Comparison of ENCODE assay signal across 8 mouse cellular contexts in the genomic region with DNA sequence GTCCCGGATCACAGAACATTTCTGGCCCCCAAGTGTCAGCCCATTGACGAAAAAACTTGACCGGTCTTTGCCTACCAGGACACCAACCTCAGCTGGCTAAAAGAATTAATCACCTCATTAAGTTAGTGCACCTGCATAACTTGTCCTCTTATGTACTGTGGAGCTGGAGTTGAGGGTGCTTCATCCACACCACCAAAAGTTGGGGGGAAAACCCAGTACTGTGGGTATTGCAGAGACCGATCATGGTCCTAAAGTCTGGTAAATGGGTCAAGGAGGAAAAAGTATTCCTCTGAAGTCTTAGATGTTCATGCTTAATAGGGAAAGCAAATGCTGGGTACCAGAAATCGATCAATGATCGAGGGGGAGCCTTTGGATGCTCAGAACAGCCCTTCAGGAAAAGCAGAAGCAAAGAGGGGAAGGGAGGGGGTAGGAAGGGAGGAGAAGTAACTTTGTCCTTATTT. TPM values are rescaled to one million over a fixed set of nuclear protein-coding genes. Genes with fewer than 3 reads are reported as not detected.
DNase-seq lines count a peak whose midpoint lies in the region; ATAC-seq and TF ChIP-seq lines count a peak whose summit lies in the region.

No protein-coding gene starts in this region.

- no peaks in the 10 kb centered on the region for H3K27me3 ChIP-seq in heart, adult 2 months (ENCODE audit: control insufficient read depth, insufficient read depth, low read length)
- H3K27me3 ChIP-seq in hindbrain, embryonic 11.5 days (ENCODE audit: control insufficient read depth, insufficient read depth, low read length), result no peaks in the 10 kb centered on the region
- no peaks in the 10 kb centered on the region for H3K27me3 ChIP-seq in megakaryocyte, embryonic 14.5 days (replicated peaks)

- H3K9me3 ChIP-seq in ES-E14 (ENCODE audit: control insufficient read depth, insufficient read depth, low read depth, low read length), result no peaks in the 10 kb centered on the region
- H3K9me3 ChIP-seq in hindbrain, embryonic 11.5 days (ENCODE audit: control insufficient read depth, low read length), result no peaks in the 10 kb centered on the region
- no peaks in the 10 kb centered on the region for H3K9me3 ChIP-seq in megakaryocyte, embryonic 14.5 days

- DNase-seq in heart, adult 2 months, result peak in 1 of 2 experiments; percentile 4
- DNase-seq in heart, adult 18-20 months, result no peak
- no peak for DNase-seq in ES-E14 (ENCODE audit: low read depth, low spot score)
- DNase-seq in hindbrain, embryonic 11.5 days (ENCODE audit: low spot score), result no peak
- DNase-seq in adrenal gland, postnatal 10 days, result no peak
- no peak for DNase-seq in adrenal gland, postnatal 4 days (ENCODE audit: low spot score in 2 of 2)

- WGBS in heart, adult 2 months, result 17% methylated on average over 6 of the region's 6 CpGs
- 63% methylated on average over 6 of the region's 6 CpGs for WGBS in hindbrain, embryonic 11.5 days

- intact Hi-C loops in heart, adult 2 months (cut with DNase I), result no loop called here

- H3K4me3 ChIP-seq in heart, adult 2 months, result peak overlapping the region; percentile 100
- H3K4me3 ChIP-seq in ES-E14 (ENCODE audit: insufficient read depth in 1 of 2, low read depth in 1 of 2, low read length in 2 of 2, poor library complexity in 1 of 2, severe bottlenecking in 1 of 2), result peak overlapping the region; percentile 89 to 98
- H3K4me3 ChIP-seq in hindbrain, embryonic 11.5 days (ENCODE audit: low read depth, low read length), result peak overlapping the region; percentile 99
- H3K4me3 ChIP-seq in megakaryocyte, embryonic 14.5 days (replicated peaks), result peak overlapping the region; percentile 100

- H3K4me1 ChIP-seq in heart, adult 2 months (ENCODE audit: control insufficient read depth, insufficient read depth, low read length), result peaks cover 5% of the 10 kb centered on the region
- H3K4me1 ChIP-seq in ES-E14 (ENCODE audit: control insufficient read depth in 2 of 2, insufficient read depth in 2 of 2, low read length in 2 of 2, poor library complexity in 1 of 2), result peaks cover 5 to 15% of the 10 kb centered on the region in 2 experiments; a peak in 3 of 4 replicates
- peaks cover 17% of the 10 kb centered on the region for H3K4me1 ChIP-seq in hindbrain, embryonic 11.5 days (replicated peaks; ENCODE audit: control insufficient read depth, insufficient read depth, low read length)
- peaks cover 73% of the 10 kb centered on the region for H3K4me1 ChIP-seq in megakaryocyte, embryonic 14.5 days

- no peak for ATAC-seq in hindbrain, embryonic 11.5 days (ENCODE audit: low FRiP score)
- ATAC-seq in cerebellum, adult (ENCODE audit: insufficient number of reproducible peaks, low FRiP score, low TSS enrichment), result no peak

- peak overlapping the region; percentile 15; the same call in 1 of the 2 replicates for H3K9ac ChIP-seq in heart, adult 2 months (ENCODE audit: low read depth, low read length)
- peak overlapping the region; percentile 99; the same call in 1 of the 2 replicates for H3K9ac ChIP-seq in ES-E14 (ENCODE audit: insufficient read depth, low read depth, low read length, poor library complexity, severe bottlenecking)
- peak overlapping the region; percentile 97 for H3K9ac ChIP-seq in hindbrain, embryonic 11.5 days (ENCODE audit: low read depth, low read length)

- peak overlapping the region; percentile 99 for H3K27ac ChIP-seq in heart, adult 2 months
- H3K27ac ChIP-seq in ES-E14 (ENCODE audit: insufficient read depth, low read depth, low read length, poor library complexity, severe bottlenecking), result peak overlapping the region; percentile 98
- no peak overlapping the region for H3K27ac ChIP-seq in hindbrain, embryonic 11.5 days (ENCODE audit: low read depth, low read length)

- peaks cover 29% of the 10 kb centered on the region for H3K36me3 ChIP-seq in heart, adult 2 months (ENCODE audit: control insufficient read depth, insufficient read depth, low read length)
- H3K36me3 ChIP-seq in ES-E14 (ENCODE audit: control insufficient read depth, insufficient read depth, low read length, poor library complexity, severe bottlenecking), result peaks cover 44% of the 10 kb centered on the region
- H3K36me3 ChIP-seq in hindbrain, embryonic 11.5 days (ENCODE audit: control insufficient read depth, insufficient read depth, low read length), result 0 out of 2 replicates have a peak, but pooled peaks cover 7% of the 10 kb centered on the region
- peaks cover 56% of the 10 kb centered on the region for H3K36me3 ChIP-seq in megakaryocyte, embryonic 14.5 days (replicated peaks; ENCODE audit: low read length)

- H3K4me2 ChIP-seq in hindbrain, embryonic 11.5 days (replicated peaks; ENCODE audit: low read depth, low read length), result peak overlapping the region; percentile 84

- no peak for TF ChIP-seq POLR2A in heart, adult 2 months (IDR thresholded peaks at IDR 0.05; ENCODE audit: insufficient read depth, low read depth, low read length)

- in situ Hi-C loops in ES-E14 (cut with MboI; ENCODE audit: low sequenced_read_pairs in 2 of 2, unreplicated experiment in 2 of 2), result no loop called here

- TF ChIP-seq EP300 in heart, adult 2 months (IDR thresholded peaks at IDR 0.05; ENCODE audit: insufficient read depth, low read depth, low read length), result no peak

- TF ChIP-seq CTCF in heart, adult 2 months (IDR thresholded peaks at IDR 0.05), result no peak

- peaks cover 5% of the 10 kb centered on the region for H3K79me2 ChIP-seq in heart, adult 2 months (replicated peaks; ENCODE audit: control insufficient read depth, insufficient read depth, low read length)

TF ChIP-seq in ES-E14, 5 proteins besides CTCF, POLR2A, EP300 and RAD21:
- no peak for TF ChIP-seq MAFK (IDR thresholded peaks at IDR 0.05; ENCODE audit: insufficient read depth, low read depth, low read length)
- no peak for TF ChIP-seq ZNF384 (IDR thresholded peaks at IDR 0.05; ENCODE audit: low read depth, low read length)
- TF ChIP-seq CHD2 (IDR thresholded peaks at IDR 0.05; ENCODE audit: low read depth, low read length), result no peak
- TF ChIP-seq HCFC1 (IDR thresholded peaks at IDR 0.05; ENCODE audit: borderline replicate concordance, insufficient read depth, low read length), result no peak
- TF ChIP-seq ZC3H11A (IDR thresholded peaks at IDR 0.05; ENCODE audit: borderline replicate concordance, low read depth, low read length), result no peak

RNA-seq across cellular contexts. Expression of a gene that starts 1.5 kb away (rescaled TPM):
- 100 to 1,000 TPM; 270 to 280 TPM for total RNA-seq in heart, adult 2 months (2021)
- 439 and 479 TPM in 2 replicates for polyA plus RNA-seq in heart, adult 2 months (2012; rRNA removed)
- total RNA-seq in heart, adult 18-20 months (2021), result 100 to 1,000 TPM; 303 to 305 TPM
- 474 and 732 TPM in 2 replicates for total RNA-seq in ES-E14 (2012; rRNA removed)
- 1,409 and 1,523 TPM in 2 replicates for polyA plus RNA-seq in hindbrain, embryonic 11.5 days (2014; fragmentation: Nextera tagmentation; extraction: Ambion mirVana)
- 9,580 and 14,702 TPM in 2 replicates for polyA plus RNA-seq in megakaryocyte, embryonic 14.5 days (2012; ENCODE audit: insufficient read depth, low replicate concordance)
- 100 to 1,000 TPM; 677 to 708 TPM for total RNA-seq in adrenal gland, postnatal 10 days (2021)
- total RNA-seq in adrenal gland, postnatal 4 days (2021), result 100 to 1,000 TPM; 804 to 830 TPM

RNA-seq across cellular contexts. Expression of a gene that starts 4.1 kb away (rescaled TPM):
- 1,000 to 10,000 TPM; 1,523 to 1,659 TPM for total RNA-seq in heart, adult 2 months (2021)
- 1,222 and 1,919 TPM in 2 replicates for polyA plus RNA-seq in heart, adult 2 months (2012; rRNA removed)
- total RNA-seq in heart, adult 18-20 months (2021), result 1,000 to 10,000 TPM; 1,596 to 1,839 TPM
- total RNA-seq in ES-E14 (2012; rRNA removed), result 21.1 and 31.7 TPM in 2 replicates
- polyA plus RNA-seq in hindbrain, embryonic 11.5 days (2014; fragmentation: Nextera tagmentation; extraction: Ambion mirVana), result 23.2 and 26.2 TPM in 2 replicates
- polyA plus RNA-seq in megakaryocyte, embryonic 14.5 days (2012; ENCODE audit: insufficient read depth, low replicate concordance), result 4.2 and 8.4 TPM in 2 replicates
- total RNA-seq in adrenal gland, postnatal 10 days (2021), result 100 to 1,000 TPM in 1 of 2 experiments, 10 to 100 TPM in 1; 89.5 to 224 TPM
- 100 to 1,000 TPM in 1 of 2 experiments, 10 to 100 TPM in 1; 72.6 to 112 TPM for total RNA-seq in adrenal gland, postnatal 4 days (2021)

RNA-seq across cellular contexts. Expression of a gene that starts 5.6 kb away (rescaled TPM):
- total RNA-seq in heart, adult 2 months (2021), result 100 to 1,000 TPM; 532 to 626 TPM
- 632 and 932 TPM in 2 replicates for polyA plus RNA-seq in heart, adult 2 months (2012; rRNA removed)
- 100 to 1,000 TPM; 619 to 711 TPM for total RNA-seq in heart, adult 18-20 months (2021)
- total RNA-seq in ES-E14 (2012; rRNA removed), result 84.5 and 97.4 TPM in 2 replicates
- polyA plus RNA-seq in hindbrain, embryonic 11.5 days (2014; fragmentation: Nextera tagmentation; extraction: Ambion mirVana), result 138 and 145 TPM in 2 replicates
- polyA plus RNA-seq in megakaryocyte, embryonic 14.5 days (2012; ENCODE audit: insufficient read depth, low replicate concordance), result 15.7 and 78.7 TPM in 2 replicates
- 100 to 1,000 TPM; 180 to 220 TPM for total RNA-seq in adrenal gland, postnatal 10 days (2021)
- total RNA-seq in adrenal gland, postnatal 4 days (2021), result 100 to 1,000 TPM; 153 TPM

RNA-seq across cellular contexts. Expression of a gene that starts 5.9 kb away (rescaled TPM):
- 10 to 100 TPM; 50.8 to 58.7 TPM for total RNA-seq in heart, adult 2 months (2021)
- polyA plus RNA-seq in heart, adult 2 months (2012; rRNA removed), result 65.0 and 80.9 TPM in 2 replicates
- 10 to 100 TPM; 51.4 to 63.0 TPM for total RNA-seq in heart, adult 18-20 months (2021)
- 113 and 157 TPM in 2 replicates for total RNA-seq in ES-E14 (2012; rRNA removed)
- 86.6 and 94.3 TPM in 2 replicates for polyA plus RNA-seq in hindbrain, embryonic 11.5 days (2014; fragmentation: Nextera tagmentation; extraction: Ambion mirVana)
- polyA plus RNA-seq in megakaryocyte, embryonic 14.5 days (2012; ENCODE audit: insufficient read depth, low replicate concordance), result 102 and 125 TPM in 2 replicates
- 10 to 100 TPM; 73.9 to 86.6 TPM for total RNA-seq in adrenal gland, postnatal 10 days (2021)
- 100 to 1,000 TPM; 100 to 106 TPM for total RNA-seq in adrenal gland, postnatal 4 days (2021)

RNA-seq across cellular contexts. Expression of a gene that starts 14.0 kb away (rescaled TPM):
- under 1 TPM; 0.34 to 0.98 TPM for total RNA-seq in heart, adult 2 months (2021)
- 0.29 and 0.59 TPM in 2 replicates for polyA plus RNA-seq in heart, adult 2 months (2012; rRNA removed)
- under 1 TPM; 0.21 to 0.35 TPM for total RNA-seq in heart, adult 18-20 months (2021)
- 0.45 and 0.85 TPM in 2 replicates for total RNA-seq in ES-E14 (2012; rRNA removed)
- polyA plus RNA-seq in hindbrain, embryonic 11.5 days (2014; fragmentation: Nextera tagmentation; extraction: Ambion mirVana), result 0.64 and 1.2 TPM in 2 replicates
- polyA plus RNA-seq in megakaryocyte, embryonic 14.5 days (2012; ENCODE audit: insufficient read depth, low replicate concordance), result 898 and 1,061 TPM in 2 replicates
- under 1 TPM; 0.30 TPM for total RNA-seq in adrenal gland, postnatal 10 days (2021)
- 1 to 10 TPM in 1 of 2 experiments, under 1 TPM in 1; 0.28 to 1.2 TPM for total RNA-seq in adrenal gland, postnatal 4 days (2021)

Comparison
In these comparisons a context has a peak if more than half of its experiments do, and no peak if none do; other contexts are left out.
1. H3K9ac ChIP-seq: peak in every context shown above with its lines; median percentile 99 in ES-E14; 97 in hindbrain, embryonic 11.5 days; 15 in heart, adult 2 months.
2. RNA of a gene that starts 4.1 kb away (total RNA-seq): 1,596 to 1,839 TPM in heart, adult 18-20 months and 1,523 to 1,659 TPM in heart, adult 2 months; 89.5 to 224 TPM in adrenal gland, postnatal 10 days, 72.6 to 112 TPM in adrenal gland, postnatal 4 days and 21.1 to 31.7 TPM in ES-E14; every median in the first group is over 4 times any median in the second.
3. Peak in every context shown above with its lines, with median percentiles within 50 percentile points of each other: H3K4me3 ChIP-seq.